Comparison of ENCODE assay signal across 14 mouse cellular contexts in the genomic region with DNA sequence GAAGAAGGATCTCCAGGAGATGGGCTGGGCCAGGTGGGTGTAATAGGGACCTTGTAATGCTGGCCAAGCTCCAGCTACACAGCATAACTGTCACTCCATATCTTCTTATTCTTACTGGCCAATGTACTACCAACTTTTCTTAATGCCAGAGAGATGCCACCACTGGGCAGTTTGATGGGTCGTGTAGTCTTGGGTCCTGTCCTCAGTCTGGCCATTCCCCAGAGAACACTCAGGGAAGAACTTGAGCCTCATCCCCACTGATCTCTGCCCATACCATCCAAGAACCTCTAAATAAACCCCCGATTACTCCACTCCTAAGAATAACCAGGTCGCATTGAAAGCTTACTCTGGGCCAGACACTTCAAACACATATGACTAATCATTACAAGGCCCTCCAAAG.
"Had no signal": no experiment of that assay in that cellular context is flagged by ENCODE, and none has a peak within 500 bp of the region (broad histone marks: within the 10 kb centered on the region; RNA-seq: fewer than 3 reads in every experiment).

No protein-coding gene starts in this region.

- H3K36me3 ChIP-seq: midbrain, embryonic 12.5 days; midbrain, embryonic 15.5 days; neural tube, embryonic 12.5 days had no signal

- H3K4me3 ChIP-seq: midbrain, embryonic 12.5 days; midbrain, embryonic 15.5 days; neural tube, embryonic 12.5 days had no signal

- ATAC-seq: midbrain, embryonic 15.5 days had no signal

- H3K27ac ChIP-seq: liver, embryonic 14.5 days; macrophage; midbrain, embryonic 12.5 days; midbrain, embryonic 15.5 days; neural tube, embryonic 12.5 days had no signal

- H3K9me3 ChIP-seq: midbrain, embryonic 12.5 days; midbrain, embryonic 15.5 days; neural tube, embryonic 12.5 days had no signal

- H3K4me2 ChIP-seq: lung, embryonic 14.5 days; midbrain, embryonic 12.5 days; midbrain, embryonic 15.5 days; neural tube, embryonic 12.5 days had no signal

- DNase-seq: lung, adult 18-20 months; lung, embryonic 14.5 days; lung, postnatal 14 days; lung, postnatal 36 days; right cerebral cortex, postnatal 14 days; spleen, adult 18-20 months; thymus, adult 18-20 months; thymus, postnatal 14 days; thymus, postnatal 36 days had no signal

- H3K4me1 ChIP-seq: midbrain, embryonic 12.5 days; midbrain, embryonic 15.5 days; neural tube, embryonic 12.5 days had no signal

- H3K27me3 ChIP-seq: midbrain, embryonic 12.5 days; midbrain, embryonic 15.5 days; neural tube, embryonic 12.5 days had no signal

- H3K9ac ChIP-seq: liver, embryonic 14.5 days; lung, embryonic 14.5 days; midbrain, embryonic 12.5 days; midbrain, embryonic 15.5 days; neural tube, embryonic 12.5 days had no signal
